Mouse (Mus musculus): ENCODE measurements around the gene Mapk14. TPM values are rescaled to one million over a fixed set of nuclear protein-coding genes. Genes with fewer than 3 reads are reported as not detected.
A peak's percentile ranks its signal among the peaks of the same experiment; 100 is the strongest.

Mapk14 gene
- polyA plus RNA-seq, 1 experiment from 2014 or later, result 48.9 TPM

- H3K4me1 ChIP-seq, result peaks cover 34% of the 10 kb centered on the region
- no peak for DNase-seq (ENCODE audit: low spot score)
- peak within 1 kb of the TSS; percentile 98 for H3K27ac ChIP-seq
- H3K27me3 ChIP-seq (ENCODE audit: insufficient read depth, poor library complexity, severe bottlenecking), result peaks cover 13% of the 10 kb centered on the region
- no peaks in the 10 kb centered on the region for H3K9me3 ChIP-seq
- H3K36me3 ChIP-seq, result no peaks in the 10 kb centered on the region
- H3K4me3 ChIP-seq, result peak within 1 kb of the TSS; percentile 98
- WGBS, result 8% methylated on average over 40 of the region's 40 CpGs
Observed at GRCm38 (mm10) chr17:28689586-28690283, 1.4 kb upstream of the Mapk14 start, which contains the start of gene Slc26a8. TSS of gene Slc26a8 (minus strand) at chr17:28690233.

GRCm38 (mm10) chr17:28691687-28692340 lies 685 bp downstream of the Mapk14 start:
- Histone ChIP-seq H3K27me3 (ENCODE audit: insufficient read depth, poor library complexity, severe bottlenecking) (peaks cover 13% of the 10 kb centered on the region), H3K4me3 (peak overlapping the region; percentile 98), H3K36me3 (no peaks in the 10 kb centered on the region), H3K4me1 (peaks cover 46% of the 10 kb centered on the region), H3K27ac (peak overlapping the region; percentile 98), H3K9me3 (no peaks in the 10 kb centered on the region)
- DNase-seq (ENCODE audit: low spot score), result peak; percentile 85
- 0% methylated on average over 53 of the region's 53 CpGs for WGBS

GRCm38 (mm10) chr17:28692341-28692710 lies 1.2 kb downstream of the Mapk14 start:
- peaks cover 48% of the 10 kb centered on the region for H3K4me1 ChIP-seq
- peaks cover 13% of the 10 kb centered on the region for H3K27me3 ChIP-seq (ENCODE audit: insufficient read depth, poor library complexity, severe bottlenecking)
- DNase-seq (ENCODE audit: low spot score), result no peak
- no peaks in the 10 kb centered on the region for H3K36me3 ChIP-seq
- peak overlapping the region; percentile 98 for H3K4me3 ChIP-seq
- WGBS, result under 1% methylated on average over 18 of the region's 18 CpGs
- H3K9me3 ChIP-seq, result no peaks in the 10 kb centered on the region
- peak overlapping the region; percentile 98 for H3K27ac ChIP-seq

GRCm38 (mm10) chr17:28693086-28693485 lies 2.0 kb downstream of the Mapk14 start:
- Histone ChIP-seq H3K36me3 (no peaks in the 10 kb centered on the region), H3K27me3 (ENCODE audit: insufficient read depth, poor library complexity, severe bottlenecking) (peaks cover 13% of the 10 kb centered on the region), H3K4me3 (peak overlapping the region; percentile 98), H3K9me3 (no peaks in the 10 kb centered on the region), H3K27ac (peak overlapping the region; percentile 98; the same call in 1 of the 2 replicates), H3K4me1 (peaks cover 53% of the 10 kb centered on the region)
- 48% methylated on average over 3 of the region's 3 CpGs for WGBS
- DNase-seq (ENCODE audit: low spot score), result no peak

- H3K4me3 ChIP-seq, result no peak overlapping the region
- no peaks in the 10 kb centered on the region for H3K9me3 ChIP-seq
- DNase-seq (ENCODE audit: low spot score), result no peak
- no peak overlapping the region for H3K27ac ChIP-seq
- H3K36me3 ChIP-seq, result no peaks in the 10 kb centered on the region
- 88% methylated on average over 2 of the region's 2 CpGs for WGBS
- peaks cover 56% of the 10 kb centered on the region for H3K4me1 ChIP-seq
- H3K27me3 ChIP-seq (ENCODE audit: insufficient read depth, poor library complexity, severe bottlenecking), result peaks cover 5% of the 10 kb centered on the region
Observed at GRCm38 (mm10) chr17:28694078-28694477, 2.9 kb downstream of the Mapk14 start.

- H3K27me3 ChIP-seq (ENCODE audit: insufficient read depth, poor library complexity, severe bottlenecking), result no peaks in the 10 kb centered on the region
- no peak for DNase-seq (ENCODE audit: low spot score)
- H3K9me3 ChIP-seq, result no peaks in the 10 kb centered on the region
- 91% methylated on average over 4 of the region's 4 CpGs for WGBS
- H3K27ac ChIP-seq, result no peak overlapping the region
- H3K4me1 ChIP-seq, result peaks cover 48% of the 10 kb centered on the region
- no peak overlapping the region for H3K4me3 ChIP-seq
- no peaks in the 10 kb centered on the region for H3K36me3 ChIP-seq
Observed at GRCm38 (mm10) chr17:28694832-28695231, 3.7 kb downstream of the Mapk14 start.

- Histone ChIP-seq H3K36me3 (no peaks in the 10 kb centered on the region), H3K27ac (no peak overlapping the region), H3K27me3 (ENCODE audit: insufficient read depth, poor library complexity, severe bottlenecking) (no peaks in the 10 kb centered on the region), H3K9me3 (no peaks in the 10 kb centered on the region), H3K4me3 (no peak overlapping the region), H3K4me1 (peaks cover 42% of the 10 kb centered on the region)
- 46% methylated on average over 2 of the region's 2 CpGs for WGBS
- no peak for DNase-seq (ENCODE audit: low spot score)
Observed at GRCm38 (mm10) chr17:28696641-28697040, 5.5 kb downstream of the Mapk14 start.

- Histone ChIP-seq H3K9me3 (no peaks in the 10 kb centered on the region), H3K4me3 (no peak overlapping the region), H3K27me3 (ENCODE audit: insufficient read depth, poor library complexity, severe bottlenecking) (no peaks in the 10 kb centered on the region), H3K27ac (0 out of 2 replicates have a peak overlapping the region, but pooled peaks have one; percentile 29), H3K36me3 (no peaks in the 10 kb centered on the region), H3K4me1 (peaks cover 42% of the 10 kb centered on the region)
- DNase-seq (ENCODE audit: low spot score), result no peak
- WGBS, result 71% methylated on average over 13 of the region's 13 CpGs
Observed at GRCm38 (mm10) chr17:28697290-28698195, 6.4 kb downstream of the Mapk14 start.

- Histone ChIP-seq H3K36me3 (no peaks in the 10 kb centered on the region), H3K27me3 (ENCODE audit: insufficient read depth, poor library complexity, severe bottlenecking) (no peaks in the 10 kb centered on the region), H3K9me3 (no peaks in the 10 kb centered on the region), H3K4me1 (peaks cover 35% of the 10 kb centered on the region), H3K4me3 (no peak overlapping the region), H3K27ac (no peak overlapping the region)
- no peak for DNase-seq (ENCODE audit: low spot score)
- WGBS, result 63% methylated on average over 4 of the region's 4 CpGs
Observed at GRCm38 (mm10) chr17:28698245-28698644, 7.1 kb downstream of the Mapk14 start.

GRCm38 (mm10) chr17:28698672-28699071 lies 7.5 kb downstream of the Mapk14 start:
- Histone ChIP-seq H3K27me3 (ENCODE audit: insufficient read depth, poor library complexity, severe bottlenecking) (no peaks in the 10 kb centered on the region), H3K9me3 (no peaks in the 10 kb centered on the region), H3K4me1 (peaks cover 30% of the 10 kb centered on the region), H3K27ac (no peak overlapping the region), H3K36me3 (no peaks in the 10 kb centered on the region), H3K4me3 (no peak overlapping the region)
- no peak for DNase-seq (ENCODE audit: low spot score)
- 85% methylated on average over 2 of the region's 2 CpGs for WGBS

- H3K27me3 ChIP-seq (ENCODE audit: insufficient read depth, poor library complexity, severe bottlenecking), result no peaks in the 10 kb centered on the region
- no peak overlapping the region for H3K4me3 ChIP-seq
- 80% methylated on average over 7 of the region's 7 CpGs for WGBS
- H3K27ac ChIP-seq, result no peak overlapping the region
- peaks cover 28% of the 10 kb centered on the region for H3K4me1 ChIP-seq
- no peaks in the 10 kb centered on the region for H3K9me3 ChIP-seq
- no peaks in the 10 kb centered on the region for H3K36me3 ChIP-seq
- no peak for DNase-seq (ENCODE audit: low spot score)
Observed at GRCm38 (mm10) chr17:28699789-28700188, 8.7 kb downstream of the Mapk14 start.

- 92% methylated on average over 4 of the region's 4 CpGs for WGBS
- Histone ChIP-seq H3K27ac (no peak overlapping the region), H3K4me1 (peaks cover 25% of the 10 kb centered on the region), H3K36me3 (0 out of 2 replicates have a peak, but pooled peaks cover 2% of the 10 kb centered on the region), H3K27me3 (ENCODE audit: insufficient read depth, poor library complexity, severe bottlenecking) (no peaks in the 10 kb centered on the region), H3K4me3 (no peak overlapping the region), H3K9me3 (no peaks in the 10 kb centered on the region)
- DNase-seq (ENCODE audit: low spot score), result no peak
Observed at GRCm38 (mm10) chr17:28701171-28701570, 10.0 kb downstream of the Mapk14 start.
